Mouse (Mus musculus): ENCODE measurements around the gene B3galt1. TPM values are rescaled to one million over a fixed set of nuclear protein-coding genes. Genes with fewer than 3 reads are reported as not detected.

Gene B3galt1
- polyA plus RNA-seq, 1 experiment, result 0.59 TPM

DNA sequence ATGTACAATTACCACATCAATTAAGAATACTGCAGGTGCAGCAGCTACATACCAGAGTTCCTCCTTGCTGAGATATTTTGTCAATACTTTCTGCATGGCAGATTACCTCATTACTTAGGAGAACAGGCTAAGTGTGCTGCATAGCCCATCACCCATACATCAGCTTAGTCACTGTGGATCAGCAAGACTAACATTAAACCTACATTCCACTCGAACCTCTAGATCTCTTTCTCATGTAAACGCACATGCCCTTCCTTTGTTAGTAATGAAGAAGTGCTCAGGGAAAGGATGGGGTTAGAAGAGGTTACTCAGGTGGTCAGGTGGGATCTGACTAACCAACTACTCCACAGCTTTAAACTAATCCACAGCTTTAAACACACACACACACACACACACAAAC lies 577.6 kb downstream of the B3galt1 start:
- H3K27ac ChIP-seq (replicated peaks; ENCODE audit: low read depth, low read length), result no peak overlapping the region
- no peak overlapping the region for H3K4me3 ChIP-seq (ENCODE audit: insufficient read depth, low read depth, low read length)

DNA sequence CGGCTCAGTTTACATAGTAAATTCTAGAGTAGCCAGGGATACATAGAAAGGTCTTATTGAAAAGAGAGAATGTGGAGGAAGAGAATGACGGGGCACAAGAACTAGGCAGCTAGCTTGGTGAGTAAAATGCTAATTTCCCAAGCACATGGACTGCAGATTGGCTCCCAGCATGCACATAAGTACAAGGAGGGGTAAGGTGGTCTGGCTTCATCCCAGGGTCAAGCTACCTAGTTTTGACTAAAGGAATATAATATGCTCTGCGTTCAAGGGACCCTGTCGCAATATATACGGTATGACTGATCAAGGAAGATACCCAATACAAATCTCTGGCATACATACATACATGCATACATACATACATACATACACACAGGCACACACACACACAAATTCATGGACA lies 594.1 kb downstream of the B3galt1 start:
- H3K4me1 ChIP-seq (ENCODE audit: control insufficient read depth, insufficient read depth, insufficient read length, low read length), result no peaks in the 10 kb centered on the region
- no peak overlapping the region for H3K4me3 ChIP-seq (ENCODE audit: insufficient read depth, low read depth, low read length)
- no peak overlapping the region for H3K27ac ChIP-seq (replicated peaks; ENCODE audit: low read depth, low read length)

More for the DNA sequence above, 577.6 kb downstream of the B3galt1 start:
- H3K4me1 ChIP-seq (ENCODE audit: control insufficient read depth, insufficient read depth, insufficient read length, low read length), result no peaks in the 10 kb centered on the region

DNA sequence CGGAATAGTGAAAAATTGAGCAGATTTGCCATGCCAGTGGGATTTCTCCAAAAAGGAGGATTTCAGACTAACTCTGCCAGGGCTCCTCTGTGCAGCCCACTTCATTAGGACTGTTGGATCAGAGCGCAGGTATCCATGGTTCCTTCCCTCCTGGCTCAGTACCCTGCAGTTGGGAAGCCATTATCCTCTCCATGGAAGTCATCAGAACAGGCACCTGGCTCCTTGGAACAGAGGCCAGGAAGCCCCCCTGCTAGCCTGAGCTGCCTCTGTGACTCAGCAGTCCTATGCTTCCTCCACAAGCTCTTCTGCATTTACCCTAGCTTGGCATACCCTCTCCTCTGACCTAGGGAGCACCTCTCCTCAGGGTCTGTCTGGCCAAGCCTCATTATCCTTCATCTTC lies 594.9 kb downstream of the B3galt1 start:
- H3K4me3 ChIP-seq (ENCODE audit: insufficient read depth, low read depth, low read length), result no peak overlapping the region
- H3K4me1 ChIP-seq (ENCODE audit: control insufficient read depth, insufficient read depth, insufficient read length, low read length), result no peaks in the 10 kb centered on the region
- no peak overlapping the region for H3K27ac ChIP-seq (replicated peaks; ENCODE audit: low read depth, low read length)

DNA sequence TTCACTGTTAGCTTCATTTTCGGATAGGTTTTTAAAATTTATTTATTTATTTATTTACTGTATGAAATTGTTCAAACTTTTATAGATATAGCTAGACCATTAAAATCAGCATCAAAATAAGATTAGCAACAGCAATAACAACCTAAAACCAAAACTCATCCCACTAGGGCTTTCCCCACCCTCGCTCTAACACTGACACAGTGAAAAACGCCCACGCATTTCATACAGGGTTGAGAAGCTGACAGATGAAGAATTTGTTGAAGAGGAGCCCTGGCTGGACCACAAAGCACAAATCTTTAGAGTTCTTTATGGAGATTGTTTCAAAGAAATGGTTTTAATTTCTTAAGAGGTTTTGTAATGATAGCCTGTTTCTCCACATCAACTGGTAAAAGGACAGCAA lies 596.3 kb downstream of the B3galt1 start:
- no peaks in the 10 kb centered on the region for H3K4me1 ChIP-seq (ENCODE audit: control insufficient read depth, insufficient read depth, insufficient read length, low read length)
- no peak overlapping the region for H3K27ac ChIP-seq (replicated peaks; ENCODE audit: low read depth, low read length)
- no peak overlapping the region for H3K4me3 ChIP-seq (ENCODE audit: insufficient read depth, low read depth, low read length)

DNA sequence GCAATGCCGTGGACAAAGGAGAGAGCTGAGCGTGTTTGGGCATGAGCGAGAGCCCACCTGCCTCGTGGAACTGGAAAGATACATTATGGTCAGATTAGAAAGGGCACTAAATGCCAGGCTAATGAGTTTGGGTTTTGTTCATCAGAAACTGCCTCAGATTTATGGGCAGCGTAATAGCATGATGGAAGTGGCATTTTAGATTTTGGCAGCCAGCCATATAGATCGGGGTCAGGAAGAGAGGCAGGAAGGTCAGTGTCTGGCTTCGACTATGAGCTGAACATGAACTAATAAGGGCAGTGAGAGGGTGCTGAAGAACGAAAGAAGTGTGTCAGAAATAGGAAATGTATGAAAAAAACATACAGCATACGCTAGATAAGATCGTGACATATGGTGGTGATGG lies 605.6 kb downstream of the B3galt1 start:
- Histone ChIP-seq H3K27ac (replicated peaks; ENCODE audit: low read depth, low read length) (no peak overlapping the region), H3K4me1 (ENCODE audit: control insufficient read depth, insufficient read depth, insufficient read length, low read length) (no peaks in the 10 kb centered on the region), H3K4me3 (ENCODE audit: insufficient read depth, low read depth, low read length) (no peak overlapping the region)

Other genes starting within 250 kb of the B3galt1 start
- not detected in 2 replicates for gene Gm21830, start 152.1 kb upstream of the B3galt1 start, polyA plus RNA-seq (2012; ENCODE audit: insufficient read depth, insufficient read length, missing spikeins)
- not detected in 2 replicates for gene Gm26727, start 132.7 kb upstream of the B3galt1 start, polyA plus RNA-seq (2012; ENCODE audit: insufficient read depth, insufficient read length, missing spikeins)
- 4.0 and 8.4 TPM in 2 replicates for gene Xirp2, start 119.9 kb upstream of the B3galt1 start, polyA plus RNA-seq (2012; ENCODE audit: insufficient read depth, insufficient read length, missing spikeins)

Measured in brown adipose tissue, adult 24 weeks (tissue).